Mouse (Mus musculus) kidney, adult 18-20 months (tissue): ENCODE results near the gene Serpina16.
A peak's percentile ranks its signal among the peaks of the same experiment; 100 is the strongest.

Source experiments
- DNase-seq: peaks from one replicate; pipeline ENCODE4 v3.0.0; 2021

Serpina16 gene

GRCm38 (mm10) chr12:103656848-103657626 lies 18.9 kb downstream of the Serpina16 start, which contains the start of gene Serpina6:
TSS of gene Serpina6 (minus strand) at chr12:103657212.
- DNase-seq: no peak

GRCm38 (mm10) chr12:103655123-103656044 lies 20.6 kb downstream of the Serpina16 start:
- DNase-seq: no peak

GRCm38 (mm10) chr12:103653836-103654235 lies 22.1 kb downstream of the Serpina16 start:
- DNase-seq: no peak

GRCm38 (mm10) chr12:103646314-103646713 lies 29.6 kb downstream of the Serpina16 start:
- no peak for DNase-seq

GRCm38 (mm10) chr12:103644601-103645000 lies 31.3 kb downstream of the Serpina16 start:
- no peak for DNase-seq

GRCm38 (mm10) chr12:103643818-103644217 lies 32.1 kb downstream of the Serpina16 start:
- no peak for DNase-seq

- peak; percentile 85 for DNase-seq
Measured at GRCm38 (mm10) chr12:103643336-103643735, 32.6 kb downstream of the Serpina16 start.

- DNase-seq: no peak
Measured at GRCm38 (mm10) chr12:103635846-103636245, 40.1 kb downstream of the Serpina16 start.

GRCm38 (mm10) chr12:103634430-103634829 lies 41.5 kb downstream of the Serpina16 start:
- DNase-seq: no peak

- DNase-seq: no peak
Measured at GRCm38 (mm10) chr12:103631203-103631612, 44.7 kb downstream of the Serpina16 start, which contains the start of gene Serpina10. TSS of gene Serpina10 (minus strand) at chr12:103631444.
